Mouse (Mus musculus): ENCODE measurements around the gene Kctd17.

Kctd17 gene

GRCm38 (mm10) chr15:78481448-78482000 lies 53.2 kb downstream of the Kctd17 start:
- DNase-seq (ENCODE audit: low spot score) = no peak

- no peak for DNase-seq (ENCODE audit: low spot score)
Observed at GRCm38 (mm10) chr15:78482518-78482917, 54.2 kb downstream of the Kctd17 start.

- no peak for DNase-seq (ENCODE audit: low spot score)
Observed at GRCm38 (mm10) chr15:78483311-78483710, 54.9 kb downstream of the Kctd17 start.

- DNase-seq (ENCODE audit: low spot score) = no peak
Observed at GRCm38 (mm10) chr15:78486564-78486963, 58.2 kb downstream of the Kctd17 start.

- DNase-seq (ENCODE audit: low spot score) = no peak
Observed at GRCm38 (mm10) chr15:78487066-78487465, 58.7 kb downstream of the Kctd17 start.

All from layer of hippocampus, adult 9-10 months (tissue).